Mouse (Mus musculus): ENCODE measurements around the gene Mns1.
"Not testable (repeated sequence)": the region's sequence is repeated elsewhere in the genome, so short reads cannot be mapped to it uniquely, and the experiment has no call there.

Mns1 gene

GRCm38 (mm10) chr9:72427861-72428260, 9.9 kb upstream of the Mns1 start:
- no peak for DNase-seq (ENCODE audit: low spot score)

- DNase-seq (ENCODE audit: low spot score), result peak; percentile 59
These were observed 2.9 kb upstream of the Mns1 start for GRCm38 (mm10) chr9:72434876-72435275.

- DNase-seq (ENCODE audit: low spot score), result no peak
These were observed 938 bp downstream of the Mns1 start for GRCm38 (mm10) chr9:72438749-72439148.

GRCm38 (mm10) chr9:72440358-72440757, 2.5 kb downstream of the Mns1 start:
- no peak for DNase-seq (ENCODE audit: low spot score)

- DNase-seq (ENCODE audit: low spot score), result no peak
These were observed 3.4 kb downstream of the Mns1 start for GRCm38 (mm10) chr9:72440948-72441926.

- no peak for DNase-seq (ENCODE audit: low spot score)
These were observed 4.3 kb downstream of the Mns1 start for GRCm38 (mm10) chr9:72441927-72442715.

GRCm38 (mm10) chr9:72448026-72448425, 10.2 kb downstream of the Mns1 start:
- peak; percentile 63 for DNase-seq (ENCODE audit: low spot score)

- no peak for DNase-seq (ENCODE audit: low spot score)
These were observed 11.6 kb downstream of the Mns1 start for GRCm38 (mm10) chr9:72449367-72449766.

GRCm38 (mm10) chr9:72449841-72450240, 12.0 kb downstream of the Mns1 start:
- no peak for DNase-seq (ENCODE audit: low spot score)

GRCm38 (mm10) chr9:72450363-72450762, 12.6 kb downstream of the Mns1 start:
- no peak for DNase-seq (ENCODE audit: low spot score)

- DNase-seq (ENCODE audit: low spot score), result no peak
These were observed 13.3 kb downstream of the Mns1 start for GRCm38 (mm10) chr9:72451111-72451510.

GRCm38 (mm10) chr9:72454281-72454680, 16.5 kb downstream of the Mns1 start:
- DNase-seq (ENCODE audit: low spot score), result not testable (repeated sequence)

- DNase-seq (ENCODE audit: low spot score), result no peak
These were observed 18.6 kb downstream of the Mns1 start for GRCm38 (mm10) chr9:72456374-72456773.

GRCm38 (mm10) chr9:72458233-72458632, 20.4 kb downstream of the Mns1 start:
- peak; percentile 90 for DNase-seq (ENCODE audit: low spot score)

- no peak for DNase-seq (ENCODE audit: low spot score)
These were observed 21.9 kb downstream of the Mns1 start for GRCm38 (mm10) chr9:72459703-72460102.

GRCm38 (mm10) chr9:72460767-72461166, 23.0 kb downstream of the Mns1 start:
- DNase-seq (ENCODE audit: low spot score), result no peak

- no peak for DNase-seq (ENCODE audit: low spot score)
These were observed 24.6 kb downstream of the Mns1 start for GRCm38 (mm10) chr9:72462427-72462826.

- DNase-seq (ENCODE audit: low spot score), result no peak
These were observed 27.0 kb downstream of the Mns1 start for GRCm38 (mm10) chr9:72464806-72465205.

- no peak for DNase-seq (ENCODE audit: low spot score)
These were observed 28.0 kb downstream of the Mns1 start for GRCm38 (mm10) chr9:72465754-72466181.

GRCm38 (mm10) chr9:72467551-72468407, 30.0 kb downstream of the Mns1 start:
- DNase-seq (ENCODE audit: low spot score), result peak; percentile 62

GRCm38 (mm10) chr9:72468616-72469015, 30.8 kb downstream of the Mns1 start:
- no peak for DNase-seq (ENCODE audit: low spot score)

- DNase-seq (ENCODE audit: low spot score), result no peak
These were observed 32.0 kb downstream of the Mns1 start for GRCm38 (mm10) chr9:72469851-72470250.

Measured in embryo, embryonic 10 days (tissue).